Mouse (Mus musculus): ENCODE measurements at regions not wholly inside any gene's neighbourhood (a gene's known extent, or its start where the extent isn't known, plus 50 kb on each side); places are given as distances from the start of the nearest gene placed in this dataset.

DNA sequence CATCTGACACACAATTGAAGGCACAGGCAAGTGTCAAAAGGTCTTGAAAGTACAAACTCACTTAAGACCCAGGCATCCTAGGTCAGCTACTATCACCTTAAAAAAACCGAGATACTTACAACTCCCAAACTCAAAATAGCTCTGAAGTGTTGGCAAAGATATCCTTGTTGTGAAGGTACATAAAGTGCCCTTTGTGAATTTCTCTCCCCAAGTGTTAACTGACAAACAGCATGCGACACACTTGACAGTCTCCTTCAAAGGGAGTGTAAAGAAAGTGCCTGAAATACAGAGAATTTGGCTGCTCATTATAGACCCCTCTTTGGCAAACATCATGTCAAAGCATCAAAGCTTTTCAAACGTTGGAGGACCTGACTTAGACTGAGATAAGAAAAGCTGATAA is 2634.2 kb downstream of the 9330182O14Rik start:
- DNase-seq, result no peak

DNA sequence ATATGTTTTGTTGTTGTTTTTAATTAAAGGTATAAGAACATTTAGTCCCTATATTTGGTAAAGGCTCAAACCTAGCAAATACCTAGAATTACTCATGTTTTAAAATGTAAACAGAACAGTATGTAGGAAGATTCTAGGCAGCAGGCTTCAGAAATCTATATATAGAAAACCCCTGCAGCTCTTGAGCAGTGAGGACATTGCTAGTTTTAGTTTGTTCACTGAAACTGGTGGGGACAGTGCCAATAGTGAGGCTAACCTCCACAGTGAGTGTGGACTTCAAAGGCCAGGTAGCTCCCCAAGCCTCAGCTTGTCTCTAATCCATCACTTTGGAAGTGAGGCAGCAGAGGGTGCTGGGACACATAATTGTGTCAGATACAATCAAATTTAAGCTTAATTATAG is 2645.7 kb downstream of the 9330182O14Rik start:
- no peak for DNase-seq

DNA sequence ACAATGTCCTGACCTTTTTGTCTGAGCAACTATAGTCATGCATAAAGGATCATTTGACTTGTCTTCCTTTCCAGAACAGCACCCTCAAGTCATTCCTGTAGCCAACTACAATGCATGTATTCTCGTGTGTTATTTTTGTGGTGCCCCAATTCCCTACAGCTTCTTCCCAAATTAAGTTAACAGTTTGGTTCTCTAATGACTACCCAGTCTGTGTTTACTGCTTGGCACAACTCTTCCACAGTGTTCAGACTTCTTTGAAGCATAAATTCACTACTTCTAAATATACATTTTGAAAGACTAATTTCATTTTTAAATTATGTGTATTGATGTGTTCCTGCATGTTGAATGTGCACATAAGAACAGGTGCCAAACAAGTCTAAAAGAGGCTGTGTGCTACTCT is 2667.1 kb downstream of the 9330182O14Rik start:
- no peak for DNase-seq

DNA sequence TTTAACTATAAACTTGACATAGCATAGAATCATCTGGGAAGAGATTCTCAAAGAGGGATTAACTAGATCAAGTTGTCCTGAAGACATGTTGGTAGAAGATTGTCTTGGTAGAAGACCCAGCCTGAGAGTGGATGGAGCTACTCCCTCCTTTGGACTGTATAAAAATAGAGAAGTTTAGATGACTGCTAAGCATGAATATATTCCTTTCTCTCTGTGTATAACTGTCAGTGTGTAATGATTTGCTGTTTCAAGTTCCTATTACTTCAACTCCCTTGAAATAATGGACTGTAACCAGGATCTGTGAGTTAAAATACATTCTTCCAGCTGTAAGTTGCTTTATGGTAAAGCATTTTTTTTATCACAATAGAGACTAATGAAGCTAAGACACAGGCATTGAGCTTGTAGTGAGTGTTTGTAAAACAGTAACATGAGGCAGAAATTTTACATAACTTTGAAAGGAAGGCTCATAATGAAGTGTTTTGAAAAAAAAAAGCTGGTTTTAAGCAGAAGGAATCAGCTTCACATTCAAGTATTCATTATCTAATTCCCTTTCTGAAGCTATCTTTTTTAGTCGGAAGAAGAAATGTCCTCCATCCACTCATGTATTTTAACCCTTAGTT is 2676.8 kb downstream of the 9330182O14Rik start:
- no peak for DNase-seq

DNA sequence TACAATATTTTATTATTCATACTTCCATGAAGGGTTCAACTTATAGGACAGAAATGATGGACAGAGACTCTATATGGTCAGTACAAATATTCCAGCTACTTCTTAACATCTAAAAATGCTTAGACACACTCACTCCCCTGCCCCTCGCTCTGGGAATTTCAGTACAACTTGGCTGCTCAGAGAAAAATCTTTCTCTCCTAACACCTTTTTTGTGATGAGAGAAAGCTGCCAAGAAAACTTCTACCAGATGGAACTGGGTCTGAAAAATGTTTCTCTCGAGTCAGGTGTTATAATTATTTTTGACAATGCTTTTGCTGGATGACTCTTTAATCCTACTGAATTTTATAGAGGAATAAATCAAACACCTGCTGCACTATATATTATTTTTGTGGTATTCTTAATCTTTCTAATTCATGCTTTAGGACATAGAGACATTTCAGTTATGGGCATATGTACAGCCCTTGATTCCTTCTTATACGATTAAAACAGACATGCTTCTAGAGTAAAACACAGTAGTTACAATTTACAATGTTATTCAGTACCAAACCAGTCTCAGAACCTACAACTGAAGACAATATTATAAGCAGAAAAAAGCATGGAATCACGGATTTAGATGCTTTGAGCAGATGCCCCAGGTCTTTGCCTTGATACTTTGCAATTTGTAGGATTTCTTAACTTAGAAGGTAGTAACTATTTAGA is 2681.0 kb downstream of the 9330182O14Rik start:
- DNase-seq, result no peak

DNA sequence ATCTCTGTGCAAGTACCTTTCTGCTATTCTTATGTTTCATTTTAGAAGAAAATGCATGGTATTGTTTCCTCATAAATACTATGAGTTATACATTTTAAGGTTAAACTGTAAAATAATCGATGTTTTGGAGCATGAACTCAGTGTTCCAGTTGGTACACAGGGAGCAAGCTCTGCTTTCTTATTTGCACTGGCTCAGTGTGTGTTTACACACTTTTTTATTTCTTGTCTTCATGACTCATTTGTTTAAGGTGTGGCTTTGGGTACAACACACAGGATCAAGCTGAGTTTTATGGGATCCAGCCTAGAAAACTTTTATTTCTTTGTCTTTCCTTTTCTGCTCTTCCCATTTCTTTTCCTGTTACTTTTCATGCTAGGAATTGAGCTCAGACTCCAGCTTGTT is 2704.7 kb downstream of the 9330182O14Rik start:
- DNase-seq, result no peak

DNA sequence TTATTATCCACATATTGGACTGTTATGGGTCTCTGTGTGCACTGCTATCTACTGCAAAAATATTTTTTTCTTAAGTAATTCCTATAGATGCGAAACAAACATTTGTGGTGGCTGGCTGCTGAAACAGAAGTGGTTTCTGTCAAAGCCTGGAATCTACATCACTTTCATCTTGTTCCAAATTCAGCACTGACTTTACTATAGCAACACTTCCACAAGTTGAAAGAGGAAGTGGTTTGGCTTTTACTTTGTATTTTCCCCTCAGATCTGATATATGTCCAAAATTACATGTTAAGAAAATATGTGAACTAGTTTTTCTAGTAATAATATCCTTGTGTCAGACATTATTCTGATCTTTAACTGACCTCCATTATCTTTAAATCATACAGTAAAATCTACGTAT is 2715.8 kb downstream of the 9330182O14Rik start:
- no peak for DNase-seq

DNA sequence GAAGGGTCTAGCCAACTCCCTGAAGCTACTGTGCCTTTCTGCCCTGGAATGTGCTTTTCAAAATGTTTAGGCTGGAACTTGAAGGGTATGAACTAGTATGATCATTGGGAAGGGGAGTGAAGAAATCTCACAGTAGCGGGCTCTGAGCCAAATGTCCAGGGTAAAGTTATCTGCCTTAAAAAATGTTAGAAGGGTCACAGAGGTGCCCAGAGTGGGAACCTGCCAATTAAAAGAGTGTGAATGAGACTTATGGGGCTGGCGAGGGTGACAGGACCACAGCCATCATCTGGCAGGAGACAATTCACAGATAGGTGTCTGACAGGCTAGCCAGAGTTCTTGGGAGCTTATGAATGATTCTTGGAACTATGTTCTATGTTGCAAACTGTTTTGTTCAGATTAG is 2738.3 kb downstream of the 9330182O14Rik start:
- DNase-seq, result no peak

DNA sequence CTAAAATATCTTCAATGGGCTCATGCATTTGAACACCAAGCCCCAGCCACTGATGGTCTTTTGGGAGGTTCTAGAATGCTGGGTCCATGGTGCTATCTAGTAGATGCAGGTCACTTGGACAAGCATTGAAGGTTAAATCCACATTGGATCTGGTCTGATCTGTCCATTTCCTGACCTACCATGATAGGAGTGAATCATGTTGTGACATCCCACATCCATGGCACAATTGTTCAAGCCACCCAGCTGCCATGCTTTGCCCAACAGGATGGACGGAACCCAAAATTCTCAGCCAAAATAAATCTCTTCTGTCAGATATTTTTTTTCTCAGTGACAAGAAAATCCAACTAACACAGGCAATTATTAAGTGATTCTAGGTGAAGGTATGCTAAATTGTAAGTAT is 2760.4 kb downstream of the 9330182O14Rik start:
- no peak for DNase-seq

DNA sequence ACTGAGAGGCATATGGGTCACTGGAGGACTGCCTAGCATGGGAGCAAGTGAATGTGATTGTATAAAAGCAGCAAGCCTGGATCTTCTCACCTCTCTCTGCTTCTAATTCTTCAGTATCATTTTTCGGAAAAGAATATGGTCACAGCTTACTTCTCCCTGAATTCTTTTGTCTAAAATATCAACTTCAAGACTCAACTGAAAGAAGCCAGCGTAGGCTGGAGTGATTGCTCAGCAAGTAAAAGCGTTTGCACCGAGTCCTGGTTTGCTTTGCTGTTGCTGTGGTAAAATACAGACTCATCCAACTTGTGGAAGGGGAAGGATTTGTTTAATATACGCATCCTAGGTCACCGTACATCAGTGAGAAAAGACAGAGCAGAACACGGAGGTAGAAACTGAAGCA is 2765.9 kb downstream of the 9330182O14Rik start:
- DNase-seq, result no peak

DNA sequence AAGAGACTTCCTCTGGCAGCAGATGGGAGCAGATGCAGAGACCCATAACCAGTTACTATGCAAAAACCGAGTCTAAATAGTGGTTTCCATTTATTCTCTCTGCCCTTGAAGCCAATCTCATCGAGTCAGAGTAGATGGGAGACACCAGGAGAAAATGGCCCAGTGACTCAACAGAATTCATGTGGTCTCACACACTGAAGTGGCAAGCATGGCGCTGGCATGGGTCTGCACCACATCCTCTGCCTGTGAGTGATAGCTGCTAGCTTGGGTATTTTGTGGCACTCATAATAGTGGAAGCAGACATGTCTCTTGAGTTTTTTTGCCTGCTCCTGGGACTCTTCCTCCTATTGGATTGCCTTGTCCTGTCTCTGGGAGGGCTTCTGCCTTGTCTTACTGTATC is 2767.6 kb downstream of the 9330182O14Rik start:
- DNase-seq, result no peak

DNA sequence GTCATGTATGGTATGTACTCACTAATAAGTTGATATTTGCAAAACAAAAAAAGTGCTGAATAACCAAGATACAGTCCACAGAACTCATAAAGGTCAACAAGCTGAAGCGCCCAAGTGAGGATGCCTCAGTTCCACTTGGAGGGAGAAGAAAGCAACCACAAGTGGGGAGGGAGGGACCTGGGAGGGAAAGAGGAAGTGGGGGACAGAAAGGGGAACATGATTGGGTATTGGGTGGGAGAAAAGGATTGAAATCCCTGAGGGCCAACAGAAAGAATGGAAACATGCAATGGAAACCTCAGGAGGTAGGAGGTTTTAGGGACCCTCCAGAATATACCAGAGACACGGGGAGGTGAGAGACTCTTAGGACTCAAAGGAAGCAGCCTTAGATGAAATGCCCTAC is 2777.2 kb downstream of the 9330182O14Rik start:
- no peak for DNase-seq

DNA sequence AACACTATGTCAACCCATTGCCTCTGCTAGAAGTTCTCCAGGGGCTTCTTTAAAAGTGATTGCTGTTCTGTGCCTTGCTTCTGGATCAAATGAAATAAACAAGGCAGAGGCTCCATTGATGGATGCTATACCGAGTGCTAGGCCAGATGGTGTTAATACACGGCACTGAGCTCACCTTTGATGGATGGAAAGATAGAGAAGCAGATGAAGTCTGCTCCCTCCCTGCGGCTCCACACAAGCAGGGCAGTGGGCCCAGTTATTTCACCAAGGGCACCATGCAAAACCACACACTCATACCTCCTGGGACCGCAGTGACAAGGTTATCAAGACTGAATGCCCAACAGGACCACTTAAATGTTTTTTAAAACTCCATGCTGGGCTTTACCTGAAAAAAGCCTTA is 2778.7 kb downstream of the 9330182O14Rik start:
- no peak for DNase-seq

DNA sequence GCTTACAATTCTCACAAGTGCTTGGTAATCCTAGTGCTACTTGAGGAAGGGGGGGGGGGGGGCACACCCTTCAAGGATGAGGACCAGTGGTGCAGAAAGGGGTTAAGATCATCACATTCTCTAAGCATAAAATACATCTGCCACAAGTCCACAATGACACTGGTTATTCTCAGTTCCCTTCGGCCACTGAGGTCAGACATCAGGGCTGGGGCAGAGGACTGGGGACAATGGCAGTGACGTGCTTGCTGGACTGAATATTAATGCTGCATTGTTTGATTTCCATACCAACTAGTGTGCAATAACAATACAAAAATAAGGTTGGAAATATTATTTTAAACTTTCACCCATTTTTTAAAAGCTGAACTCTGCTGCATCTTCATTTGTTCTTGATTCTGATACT is 2779.1 kb downstream of the 9330182O14Rik start:
- no peak for DNase-seq

DNA sequence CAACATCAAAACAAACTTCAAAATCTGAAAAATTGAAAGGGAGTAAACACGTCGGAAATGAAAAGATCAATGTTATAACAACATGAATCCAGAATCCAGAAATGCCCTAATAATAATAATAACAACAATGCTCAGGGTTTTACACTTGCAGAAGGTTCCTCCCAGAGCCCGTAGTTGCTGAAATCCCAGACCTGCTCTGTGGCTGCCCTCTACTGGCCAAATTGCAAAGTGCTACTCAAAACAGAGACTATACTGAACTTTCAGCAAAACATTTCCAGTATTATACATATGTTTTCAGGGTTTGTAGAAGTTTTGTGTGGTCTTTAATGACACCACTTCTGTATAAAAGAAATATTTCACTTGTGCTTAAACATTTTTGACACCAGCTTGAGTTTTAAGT is 2779.9 kb downstream of the 9330182O14Rik start:
- DNase-seq, result peak; percentile 4 to 32

DNA sequence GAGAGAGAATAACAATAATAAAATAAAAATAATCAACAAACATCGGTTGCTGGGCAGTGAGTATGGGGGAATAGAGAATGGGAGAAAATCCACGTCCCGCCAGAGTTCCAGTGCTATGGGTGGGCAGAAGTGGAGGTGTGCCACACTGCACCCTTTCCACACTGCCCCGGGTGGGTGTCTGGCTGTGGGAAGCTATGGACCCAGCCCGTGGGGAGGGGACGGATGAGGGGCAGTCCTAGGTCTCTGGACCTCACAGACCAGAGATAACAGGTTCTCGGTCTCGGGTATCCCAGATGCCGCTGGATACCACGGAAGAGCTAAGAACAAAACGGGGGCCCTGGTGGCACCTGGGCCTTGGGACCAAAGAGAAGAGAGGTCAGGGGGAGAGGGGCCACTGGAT is 2781.0 kb downstream of the 9330182O14Rik start:
- DNase-seq, result no peak

DNA sequence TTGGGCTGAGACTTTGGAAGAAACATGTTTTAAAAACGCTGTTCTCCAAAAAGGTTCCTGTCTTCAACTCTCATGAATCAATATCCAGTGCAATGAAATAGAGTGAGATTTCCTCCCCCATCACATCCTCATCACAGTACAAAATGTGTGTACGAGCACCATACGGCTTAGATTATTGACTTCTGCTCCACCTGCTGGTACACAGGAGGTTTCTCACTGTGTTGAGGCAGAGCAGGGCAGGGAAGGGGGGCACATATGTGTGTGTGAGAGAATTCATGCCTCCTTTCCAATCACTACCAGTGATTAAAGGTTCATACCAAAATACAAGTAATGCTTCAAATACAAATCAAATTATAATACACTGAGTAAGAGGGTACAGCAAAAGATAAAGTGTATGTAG is 2787.5 kb downstream of the 9330182O14Rik start:
- DNase-seq, result no peak

DNA sequence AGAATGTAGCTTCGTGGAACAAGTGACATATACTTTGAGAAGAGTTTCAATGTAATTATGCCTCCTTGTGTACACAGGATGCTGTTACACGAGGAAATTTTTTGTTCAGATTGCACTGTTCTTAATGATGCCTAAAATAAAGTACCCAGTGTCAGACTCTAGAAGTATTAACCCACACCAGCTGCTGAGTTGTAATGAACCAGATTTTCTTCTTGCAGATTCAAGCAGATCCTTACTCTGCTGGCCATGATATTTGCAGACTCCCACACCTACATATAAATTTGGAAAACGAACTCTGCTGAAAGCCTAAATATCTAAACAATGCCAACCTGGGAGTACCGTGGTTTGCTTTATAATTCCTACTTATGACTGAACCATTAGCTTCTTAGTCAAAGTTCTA is 2794.2 kb downstream of the 9330182O14Rik start:
- DNase-seq, result no peak

DNA sequence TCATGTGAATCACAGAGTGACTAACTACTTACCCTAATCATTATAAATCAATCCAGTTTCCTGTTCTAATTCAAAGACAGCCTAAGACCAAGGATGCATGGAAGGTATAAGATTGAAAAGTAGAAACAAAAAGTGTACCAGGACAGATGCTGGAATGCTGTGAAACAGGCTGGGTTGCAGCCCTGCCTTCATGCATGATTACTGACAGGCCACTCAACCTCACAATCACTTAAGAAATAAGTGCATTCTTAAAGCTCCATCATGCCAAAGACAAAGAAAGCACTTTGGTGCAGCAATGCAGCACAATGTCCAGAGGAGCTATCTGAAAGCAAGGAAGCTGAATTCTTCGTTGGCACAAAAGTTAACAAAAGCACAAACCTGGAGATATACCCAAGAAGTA is 2810.4 kb downstream of the 9330182O14Rik start:
- DNase-seq, result no peak

DNA sequence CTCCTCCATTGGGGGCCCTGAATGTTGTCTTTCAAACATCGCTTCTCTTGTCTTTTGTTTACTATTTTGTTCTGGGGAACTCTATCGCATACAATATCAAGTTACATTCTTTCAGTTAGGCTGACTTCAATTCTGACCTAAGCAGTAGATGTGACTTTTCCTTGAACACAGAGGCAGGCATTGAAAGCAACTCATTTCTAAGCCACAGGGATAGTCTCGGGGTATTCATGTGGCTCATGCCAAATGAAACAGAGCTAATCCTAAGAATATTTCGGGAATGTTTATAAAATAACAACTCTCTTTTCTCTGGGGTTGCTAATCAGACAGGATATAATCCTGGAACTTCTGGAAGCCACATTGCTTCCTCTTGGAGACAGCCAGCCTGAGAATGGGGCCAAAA is 2821.0 kb downstream of the 9330182O14Rik start:
- DNase-seq, result no peak

DNA sequence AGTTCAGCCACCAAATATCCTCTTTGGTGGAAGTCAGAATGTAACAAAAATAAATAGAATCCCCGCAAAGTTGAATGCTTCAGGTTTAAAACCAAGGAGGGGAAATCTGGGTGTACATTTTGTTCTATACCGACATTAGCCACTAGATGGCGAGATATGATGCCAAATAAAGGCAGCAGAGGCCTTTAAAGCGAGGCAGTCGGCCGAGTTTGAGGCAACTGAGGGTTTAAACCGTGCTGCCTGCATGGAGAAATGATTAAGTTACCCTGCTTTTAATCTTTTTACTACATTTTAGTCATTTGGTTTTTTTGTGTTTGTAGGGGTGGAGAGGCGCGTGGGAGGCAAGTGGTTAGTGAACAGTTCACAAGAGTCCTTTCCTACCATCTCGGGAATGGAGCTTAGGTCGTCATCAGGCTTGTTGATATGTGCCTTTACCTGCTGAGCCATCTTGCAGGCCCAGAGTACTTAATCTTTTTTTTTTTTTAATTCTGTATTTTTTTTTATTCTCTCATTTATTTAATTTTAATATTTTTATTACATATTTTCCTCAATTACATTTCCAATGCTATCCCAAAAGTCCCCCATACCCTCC is 2828.7 kb downstream of the 9330182O14Rik start:
- peak; percentile 3 to 28 for DNase-seq

DNA sequence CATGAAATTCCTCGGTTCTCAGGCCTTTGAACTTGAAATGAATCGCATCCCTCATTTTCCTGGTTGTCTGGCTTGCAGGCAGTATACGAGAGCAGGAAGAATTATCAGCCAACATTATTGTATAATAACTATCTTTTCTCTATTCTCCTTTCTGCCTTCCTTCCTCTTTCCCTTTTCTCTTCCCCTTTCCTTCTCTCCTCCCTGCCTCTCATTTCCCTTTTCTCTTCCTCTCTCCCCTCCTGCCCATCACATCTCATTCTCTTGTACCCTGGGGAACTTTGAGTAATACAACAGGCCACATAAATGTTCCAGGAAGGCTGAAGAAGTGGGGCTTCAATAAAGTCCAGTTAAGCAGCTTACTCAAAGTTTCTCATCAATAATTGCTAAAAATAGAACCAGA is 2831.1 kb downstream of the 9330182O14Rik start:
- DNase-seq, result no peak

Data from lung, adult 18-20 months (tissue).